Mouse (Mus musculus) heart, adult 2 months (tissue): ENCODE measurements around the gene Aldh1a2. TPM values are rescaled to one million over a fixed set of nuclear protein-coding genes. Genes with fewer than 3 reads are reported as not detected.

Experiments used
- DNase-seq, 2 experiments: peaks; one replicate each; pipeline ENCODE4 v3.0.0; 2021
- H3K27ac ChIP-seq: fragments of 200-600 bp; 2 replicates; pipeline ENCODE4 v1.8.1; 2022
- H3K27me3 ChIP-seq: fragments of 200-500 bp; 2 replicates; pipeline ENCODE4 v1.6.1; 2012; ENCODE audit warnings: mild to moderate bottlenecking, low read length, inconsistent platforms, mixed read lengths; ENCODE audit not compliant: control insufficient read depth, insufficient read depth
- H3K36me3 ChIP-seq: fragments of 200-500 bp; 2 replicates; pipeline ENCODE4 v1.6.1; 2012; ENCODE audit warnings: low read length, inconsistent platforms; ENCODE audit not compliant: control insufficient read depth, insufficient read depth
- H3K4me1 ChIP-seq: fragments of 200-500 bp; 2 replicates; pipeline ENCODE4 v1.6.1; 2011; ENCODE audit warnings: low read length; ENCODE audit not compliant: control insufficient read depth, insufficient read depth
- H3K4me3 ChIP-seq: fragments of 200-600 bp; 2 replicates; pipeline ENCODE4 v1.8.1; 2022
- H3K79me2 ChIP-seq: fragments of 200-500 bp; replicated peaks from 2 replicates; pipeline ENCODE4 v1.6.1; 2012; ENCODE audit warnings: mild to moderate bottlenecking, inconsistent platforms, low read length, moderate library complexity, mixed read lengths; ENCODE audit not compliant: control insufficient read depth, insufficient read depth
- H3K9ac ChIP-seq: fragments of 200-500 bp; 2 replicates; pipeline ENCODE4 v1.6.1; 2012; ENCODE audit warnings: low read depth, mild to moderate bottlenecking, control low read depth, inconsistent platforms, low read length, mixed read lengths
- CTCF ChIP-seq: fragments of 200-600 bp; IDR thresholded peaks from 2 replicates; pipeline ENCODE4 v1.8.1; 2022; ENCODE audit warnings: antibody characterized with exemption, mild to moderate bottlenecking, moderate library complexity
- EP300 ChIP-seq: fragments of 200-500 bp; IDR thresholded peaks from 2 replicates; pipeline ENCODE4 v1.6.1; 2011; ENCODE audit warnings: low read depth, low read length, control low read depth; ENCODE audit not compliant: insufficient read depth
- POLR2A ChIP-seq: fragments of 200-500 bp; IDR thresholded peaks from 2 replicates; pipeline ENCODE4 v1.6.1; 2011; ENCODE audit warnings: mild to moderate bottlenecking, low read depth, low read length, control low read depth; ENCODE audit not compliant: insufficient read depth
- WGBS: fragments of 180-500 bp; shearing (Covaris S2); methylation state at CpG from one replicate; pipeline ENCODE4 v1.1.7; 2018; 5-methylcytosine and 5-hydroxymethylcytosine counted together
- intact Hi-C: fragments of 180-260 bp; cut with DNase I; formaldehyde crosslinking; loops from one replicate; pipeline ENCODE4 v1.15.1; 2025
- polyA plus RNA-seq: library from polyadenylated mRNA; depleted of rRNA; stranded (reverse); fragments of >200 nt; gene quantifications from 2 replicates; pipeline ENCODE4 v1.2.3, GENCODE M21; 2012
- total RNA-seq, 2 experiments: library from RNA; stranded (reverse); gene quantifications; 2 replicates each; pipeline ENCODE4 v1.2.3; 2021

Gene Aldh1a2
- total and polyA plus RNA-seq, 3 experiments = 5.1 to 9.3 (median 5.7) TPM

GRCm38 (mm10) chr9:71210870-71211269 is 4.7 kb upstream of the Aldh1a2 start:
- Histone ChIP-seq H3K79me2 (no peaks in the 10 kb centered on the region), H3K4me3 (no peak overlapping the region), H3K4me1 (no peaks in the 10 kb centered on the region), H3K9ac (no peak overlapping the region), H3K36me3 (no peaks in the 10 kb centered on the region), H3K27me3 (peaks cover 12% of the 10 kb centered on the region), H3K27ac (no peak overlapping the region)
- DNase-seq = peak; percentile 15 to 42
- TF ChIP-seq CTCF (peak; percentile 82), EP300 (no peak)
- whole genome bisulfite sequencing = 13% methylated on average over 2 of the region's 2 CpGs
- intact Hi-C loops = loop anchor here (10.0 kb wide), 2 partner anchors 144 to 414 kb away; no protein-coding TSS in a partner anchor

GRCm38 (mm10) chr9:71213636-71214035 is 2.0 kb upstream of the Aldh1a2 start:
- DNase-seq = peak in 1 of 2 experiments; percentile 31
- 40% methylated on average over 4 of the region's 4 CpGs for WGBS
- Histone ChIP-seq H3K4me1 (no peaks in the 10 kb centered on the region; the same call in 1 of the 2 replicates), H3K27me3 (peaks cover 19% of the 10 kb centered on the region), H3K79me2 (no peaks in the 10 kb centered on the region), H3K4me3 (no peak overlapping the region), H3K9ac (no peak overlapping the region), H3K27ac (no peak overlapping the region), H3K36me3 (no peaks in the 10 kb centered on the region)
- no peak for TF ChIP-seq CTCF
- no peak for TF ChIP-seq EP300
- no peak for TF ChIP-seq POLR2A
- intact Hi-C loops = loop anchor here (10.0 kb wide), 2 partner anchors 141 to 411 kb away; no protein-coding TSS in a partner anchor

- H3K4me3 ChIP-seq = peak overlapping the region; percentile 47
- peak; percentile 39 to 63 for DNase-seq
- TF ChIP-seq CTCF = no peak
- no peak for TF ChIP-seq POLR2A
- no peak for TF ChIP-seq EP300
- H3K79me2 ChIP-seq = no peaks in the 10 kb centered on the region
- no peak overlapping the region; the same call in 1 of the 2 replicates for H3K27ac ChIP-seq
- 2% methylated on average over 57 of the region's 57 CpGs for WGBS
- intact Hi-C loops = loop anchor here (10.0 kb wide), 2 partner anchors 138 to 408 kb away; no protein-coding TSS in a partner anchor
- H3K27me3 ChIP-seq = peaks cover 18% of the 10 kb centered on the region
- H3K36me3 ChIP-seq = no peaks in the 10 kb centered on the region
- H3K4me1 ChIP-seq = no peaks in the 10 kb centered on the region; the same call in 1 of the 2 replicates
- peak overlapping the region; percentile 62; the same call in 1 of the 2 replicates for H3K9ac ChIP-seq
Measured at GRCm38 (mm10) chr9:71216036-71216995, 727 bp downstream of the Aldh1a2 start.

GRCm38 (mm10) chr9:71216996-71217792 is 1.6 kb downstream of the Aldh1a2 start:
- Histone ChIP-seq H3K4me1 (no peaks in the 10 kb centered on the region; the same call in 1 of the 2 replicates), H3K79me2 (no peaks in the 10 kb centered on the region), H3K9ac (no peak overlapping the region), H3K4me3 (no peak overlapping the region), H3K27me3 (peaks cover 18% of the 10 kb centered on the region), H3K27ac (no peak overlapping the region), H3K36me3 (no peaks in the 10 kb centered on the region)
- DNase-seq = no peak
- intact Hi-C loops = loop anchor here (10.0 kb wide), 2 partner anchors 138 to 408 kb away; no protein-coding TSS in a partner anchor
- TF ChIP-seq POLR2A (no peak), EP300 (no peak), CTCF (no peak)
- WGBS = 15% methylated on average over 20 of the region's 20 CpGs

GRCm38 (mm10) chr9:71217793-71218095 is 2.2 kb downstream of the Aldh1a2 start:
- WGBS = 46% methylated on average over 5 of the region's 5 CpGs
- Histone ChIP-seq H3K27ac (no peak overlapping the region), H3K9ac (no peak overlapping the region), H3K27me3 (peaks cover 18% of the 10 kb centered on the region), H3K4me3 (no peak overlapping the region), H3K79me2 (no peaks in the 10 kb centered on the region), H3K36me3 (no peaks in the 10 kb centered on the region), H3K4me1 (no peaks in the 10 kb centered on the region; the same call in 1 of the 2 replicates)
- TF ChIP-seq CTCF (no peak), EP300 (no peak), POLR2A (no peak)
- intact Hi-C loops = loop anchor here (10.0 kb wide), 2 partner anchors 137 to 407 kb away; no protein-coding TSS in a partner anchor
- no peak for DNase-seq
